In genomic region chr17:25086724-25087123, GRCm38 (mm10) we compare ENCODE assay signal across 35 mouse cellular contexts. TPM values are rescaled to one million over a fixed set of nuclear protein-coding genes. Genes with fewer than 3 reads are reported as not detected.
DNase-seq lines count a peak whose midpoint lies in the region; ATAC-seq and TF ChIP-seq lines count a peak whose summit lies in the region.
"Had no signal": no experiment of that assay in that cellular context is flagged by ENCODE, and none has a peak within 500 bp of the region (broad histone marks: within the 10 kb centered on the region; RNA-seq: fewer than 3 reads in every experiment).

No protein-coding gene starts in this region.

- no peaks in the 10 kb centered on the region for H3K27me3 ChIP-seq in testis, adult 2 months (ENCODE audit: control insufficient read depth, insufficient read depth, low read length)
- no peaks in the 10 kb centered on the region for H3K27me3 ChIP-seq in limb, embryonic 10.5 days (ENCODE audit: low read depth, poor library complexity, severe bottlenecking)
- H3K27me3 ChIP-seq in liver, embryonic 14.5 days (ENCODE audit: control insufficient read depth, insufficient read depth, low read length), result no peaks in the 10 kb centered on the region
- H3K27me3 ChIP-seq: embryonic facial prominence, embryonic 13.5 days; heart, embryonic 13.5 days; hindbrain, embryonic 15.5 days; kidney, embryonic 15.5 days; midbrain, embryonic 15.5 days had no signal

- H3K4me1 ChIP-seq in testis, adult 2 months (ENCODE audit: control insufficient read depth, insufficient read depth, low read length), result peaks cover 4% of the 10 kb centered on the region; the same call in 1 of the 2 replicates
- H3K4me1 ChIP-seq in limb, embryonic 10.5 days, result peaks cover 40% of the 10 kb centered on the region
- H3K4me1 ChIP-seq in liver, embryonic 14.5 days (replicated peaks; ENCODE audit: control insufficient read depth in 2 of 2, insufficient read depth in 2 of 2, low read length in 1 of 2), result peaks cover 43 to 62% of the 10 kb centered on the region in 2 experiments
- H3K4me1 ChIP-seq: hindbrain, embryonic 15.5 days; midbrain, embryonic 10.5 days; midbrain, embryonic 15.5 days had no signal

- no peak for DNase-seq in testis, postnatal 14 days (ENCODE audit: low spot score)
- DNase-seq in limb, embryonic 10.5 days (ENCODE audit: low spot score), result no peak
- peak in 1 of 3 experiments; percentile 55 for DNase-seq in liver, embryonic 14.5 days (ENCODE audit: low read depth in 3 of 3, low spot score in 3 of 3)
- DNase-seq in left cerebral cortex, postnatal 25 days (ENCODE audit: low spot score in 2 of 2), result no peak
- DNase-seq in lung, postnatal 25 days (ENCODE audit: low spot score), result no peak
- no peak for DNase-seq in cerebellum, postnatal 4 days (ENCODE audit: low spot score in 2 of 2)
- DNase-seq: adrenal gland, postnatal 25 days; B cell, adult 2 months; cerebellum, adult 8-10 months; cerebellum, postnatal 36 days; embryo, embryonic 11 days; heart, adult 2 months; heart, postnatal 10 days; kidney, adult 18-20 months; kidney, postnatal 36 days; lung, embryonic 14.5 days; lung, postnatal 14 days; spleen, adult 18-20 months; thymus, postnatal 25 days had no signal

- 91% methylated on average over 7 of the region's 7 CpGs for WGBS in limb, embryonic 10.5 days
- 41% methylated on average over 7 of the region's 7 CpGs for WGBS in liver, embryonic 14.5 days (ENCODE audit: insufficient replicate concordance)

- no peaks in the 10 kb centered on the region for H3K9me3 ChIP-seq in limb, embryonic 10.5 days (replicated peaks)
- H3K9me3 ChIP-seq in liver, embryonic 14.5 days (ENCODE audit: control insufficient read depth, low read length), result no peaks in the 10 kb centered on the region
- H3K9me3 ChIP-seq: embryonic facial prominence, embryonic 13.5 days; heart, embryonic 13.5 days; hindbrain, embryonic 10.5 days; hindbrain, embryonic 15.5 days; kidney, embryonic 15.5 days; midbrain, embryonic 10.5 days; midbrain, embryonic 15.5 days had no signal

- no peak for TF ChIP-seq EP300 in liver, embryonic 14.5 days (IDR thresholded peaks at IDR 0.05; ENCODE audit: low read depth)

- intact Hi-C loops in left cerebral cortex, postnatal 25 days (cut with DNase I), result no loop called here

- ATAC-seq in liver, embryonic 14.5 days (ENCODE audit: insufficient read depth), result peak; percentile 39
- ATAC-seq: forebrain, embryonic 14.5 days; midbrain, embryonic 15.5 days had no signal

- H3K9ac ChIP-seq in liver, embryonic 14.5 days (replicated peaks), result peak overlapping the region; percentile 88
- H3K9ac ChIP-seq: embryonic facial prominence, embryonic 13.5 days; heart, embryonic 13.5 days; hindbrain, embryonic 15.5 days; kidney, embryonic 15.5 days; lung, embryonic 14.5 days; midbrain, embryonic 15.5 days had no signal

- H3K4me3 ChIP-seq in testis, adult 2 months (ENCODE audit: control insufficient read depth, low read depth, low read length), result peak overlapping the region; percentile 9; the same call in 1 of the 2 replicates
- H3K4me3 ChIP-seq in limb, embryonic 10.5 days, result no peak overlapping the region
- H3K4me3 ChIP-seq in liver, embryonic 14.5 days (ENCODE audit: insufficient read depth in 1 of 2, low read depth in 2 of 2, low read length in 2 of 2), result peak overlapping the region; percentile 17 to 35
- H3K4me3 ChIP-seq: embryonic facial prominence, embryonic 13.5 days; heart, adult 2 months; heart, embryonic 13.5 days; hindbrain, embryonic 10.5 days; hindbrain, embryonic 15.5 days; kidney, embryonic 15.5 days; layer of hippocampus, adult 2 months; left cerebral cortex, adult 2 months; midbrain, embryonic 10.5 days; midbrain, embryonic 15.5 days had no signal

- TF ChIP-seq POLR2A in testis, adult 2 months (IDR thresholded peaks at IDR 0.05; ENCODE audit: control insufficient read depth, low read depth, low read length), result no peak

- peak overlapping the region; percentile 41; the same call in 1 of the 2 replicates for H3K27ac ChIP-seq in testis, adult 2 months (ENCODE audit: control insufficient read depth, insufficient read depth, low read depth, low read length)
- H3K27ac ChIP-seq in limb, embryonic 10.5 days, result peak overlapping the region; percentile 95
- peak overlapping the region; percentile 94 for H3K27ac ChIP-seq in liver, embryonic 14.5 days
- H3K27ac ChIP-seq: embryonic facial prominence, embryonic 13.5 days; heart, adult 2 months; heart, embryonic 13.5 days; hindbrain, embryonic 15.5 days; kidney, embryonic 15.5 days; layer of hippocampus, adult 2 months; left cerebral cortex, adult 2 months; midbrain, embryonic 10.5 days; midbrain, embryonic 15.5 days had no signal

- peak overlapping the region; percentile 79 for H3K4me2 ChIP-seq in liver, embryonic 14.5 days (ENCODE audit: low read depth)
- H3K4me2 ChIP-seq: embryonic facial prominence, embryonic 13.5 days; heart, embryonic 13.5 days; hindbrain, embryonic 15.5 days; kidney, embryonic 15.5 days; lung, embryonic 14.5 days; midbrain, embryonic 15.5 days had no signal

- 0 out of 2 replicates have a peak, but pooled peaks have one; percentile 6 for TF ChIP-seq CTCF in testis, adult 2 months (IDR thresholded peaks at IDR 0.05; ENCODE audit: control insufficient read depth, insufficient read depth, insufficient replicate concordance, low read depth, low read length)
- no peak for TF ChIP-seq CTCF in liver, embryonic 14.5 days (IDR thresholded peaks at IDR 0.05; ENCODE audit: low read depth)

- H3K36me3 ChIP-seq in testis, adult 2 months (ENCODE audit: control insufficient read depth, insufficient read depth, low read length), result peaks cover 1% of the 10 kb centered on the region
- H3K36me3 ChIP-seq in limb, embryonic 10.5 days, result peaks cover 31% of the 10 kb centered on the region
- peaks cover 14% of the 10 kb centered on the region for H3K36me3 ChIP-seq in liver, embryonic 14.5 days (replicated peaks; ENCODE audit: control insufficient read depth, insufficient read depth, low read depth)
- H3K36me3 ChIP-seq: midbrain, embryonic 15.5 days had no signal

RNA-seq across cellular contexts. Expression of gene Tmem204, which starts 3.3 kb away (rescaled TPM):
- 4.1 and 5.2 TPM in 2 replicates for polyA plus RNA-seq in testis, adult 2 months (2012; rRNA removed)
- polyA plus RNA-seq in limb, embryonic 10.5 days (2016; fragmentation: Nextera tagmentation; extraction: Ambion mirVana), result 11.3 and 15.3 TPM in 2 replicates
- 3.0 and 3.1 TPM in 2 replicates for polyA plus RNA-seq in liver, embryonic 14.5 days (2012; rRNA removed)
- polyA plus RNA-seq in liver, embryonic 14.5 days (2014; fragmentation: Nextera tagmentation; extraction: Ambion mirVana), result 4.3 TPM in 2 replicates
- 10 to 100 TPM; 10.5 to 11.8 TPM for total RNA-seq in left cerebral cortex, postnatal 25 days (2021)
- total RNA-seq: megakaryocyte progenitor cell, adult 5-6 weeks; neutrophil, adult 5-6 weeks had no signal

RNA-seq across cellular contexts. Expression of gene Telo2, which starts 29.0 kb away (rescaled TPM):
- 5.4 and 7.0 TPM in 2 replicates for polyA plus RNA-seq in testis, adult 2 months (2012; rRNA removed)
- 60.6 and 60.7 TPM in 2 replicates for polyA plus RNA-seq in limb, embryonic 10.5 days (2016; fragmentation: Nextera tagmentation; extraction: Ambion mirVana)
- 8.0 and 8.7 TPM in 2 replicates for polyA plus RNA-seq in liver, embryonic 14.5 days (2012; rRNA removed)
- polyA plus RNA-seq in liver, embryonic 14.5 days (2014; fragmentation: Nextera tagmentation; extraction: Ambion mirVana), result 11.0 and 12.1 TPM in 2 replicates
- 10 to 100 TPM; 26.3 to 28.7 TPM for total RNA-seq in left cerebral cortex, postnatal 25 days (2021)

RNA-seq across cellular contexts. Expression of gene Ptx4, which starts 33.8 kb away (rescaled TPM):
- polyA plus RNA-seq in testis, adult 2 months (2012; rRNA removed), result 0.23 and 0.40 TPM in 2 replicates
- 0.18 and 0.23 TPM in 2 replicates for polyA plus RNA-seq in limb, embryonic 10.5 days (2016; fragmentation: Nextera tagmentation; extraction: Ambion mirVana)
- polyA plus RNA-seq in liver, embryonic 14.5 days (2012; rRNA removed), result not detected in 2 replicates
- polyA plus RNA-seq in liver, embryonic 14.5 days (2014; fragmentation: Nextera tagmentation; extraction: Ambion mirVana), result not detected in 2 replicates
- under 1 TPM; 0.46 to 0.76 TPM for total RNA-seq in left cerebral cortex, postnatal 25 days (2021)
- total RNA-seq: adrenal gland, adult 18-20 months; adrenal gland, postnatal 25 days; megakaryocyte progenitor cell, adult 5-6 weeks; neutrophil, adult 5-6 weeks had no signal
- polyA plus RNA-seq: hindbrain, embryonic 10.5 days; hindbrain, embryonic 15.5 days; intestine, embryonic 14.5 days; lung, embryonic 14.5 days; midbrain, embryonic 10.5 days; midbrain, embryonic 15.5 days; neural tube, embryonic 11.5 days had no signal

RNA-seq across cellular contexts. Expression of gene Clcn7, which starts 46.5 kb away (rescaled TPM):
- polyA plus RNA-seq in testis, adult 2 months (2012; rRNA removed), result 14.1 and 14.8 TPM in 2 replicates
- polyA plus RNA-seq in limb, embryonic 10.5 days (2016; fragmentation: Nextera tagmentation; extraction: Ambion mirVana), result 21.3 and 26.5 TPM in 2 replicates
- polyA plus RNA-seq in liver, embryonic 14.5 days (2012; rRNA removed), result 7.1 and 7.9 TPM in 2 replicates
- 8.7 and 8.8 TPM in 2 replicates for polyA plus RNA-seq in liver, embryonic 14.5 days (2014; fragmentation: Nextera tagmentation; extraction: Ambion mirVana)
- 10 to 100 TPM; 51.4 to 52.3 TPM for total RNA-seq in left cerebral cortex, postnatal 25 days (2021)

Comparison
In these comparisons a context has a peak if more than half of its experiments do, and no peak if none do; other contexts are left out.
1. H3K27ac ChIP-seq: peak in every context shown above with its lines; median percentile 95 in limb, embryonic 10.5 days; 94 in liver, embryonic 14.5 days; 41 in testis, adult 2 months.